Mouse (Mus musculus) midbrain, postnatal 0 days (tissue): ENCODE data around the gene Kpna3. TPM values are rescaled to one million over a fixed set of nuclear protein-coding genes. Genes with fewer than 3 reads are reported as not detected.
A peak's percentile ranks its signal among the peaks of the same experiment; 100 is the strongest.

Experiments
- ATAC-seq: fragments of 200-750 bp; cut with Nextera tagmentation; 2 replicates; pipeline ENCODE4 v1.8.0; 2017; ENCODE audit warnings: moderate number of reproducible peaks, mild to moderate bottlenecking, moderate TSS enrichment, moderate library complexity; ENCODE audit not compliant: low FRiP score
- DNase-seq: peaks from one replicate; pipeline ENCODE4 v3.0.0-alpha.2; 2015; ENCODE audit warnings: low spot score
- H3K27ac ChIP-seq: fragments of 300-500 bp; sonication (generic); 2 replicates; pipeline ENCODE4 v1.5.1; 2014; ENCODE audit warnings: low read depth, mild to moderate bottlenecking, low read length, mixed read lengths
- H3K27me3 ChIP-seq: fragments of 300-500 bp; sonication (generic); 2 replicates; pipeline ENCODE4 v1.6.1; 2014; ENCODE audit warnings: low read length, control low read depth, mixed read lengths; ENCODE audit not compliant: insufficient read depth
- H3K36me3 ChIP-seq: fragments of 300-500 bp; sonication (generic); 2 replicates; pipeline ENCODE4 v1.6.1; 2014; ENCODE audit warnings: low read length, control low read depth, mixed read lengths; ENCODE audit not compliant: insufficient read depth
- H3K4me1 ChIP-seq: fragments of 300-500 bp; sonication (generic); 2 replicates; pipeline ENCODE4 v1.6.1; 2014; ENCODE audit warnings: mild to moderate bottlenecking, control low read depth, antibody characterized with exemption, low read length, mixed read lengths; ENCODE audit not compliant: insufficient read depth
- H3K4me2 ChIP-seq: fragments of 300-500 bp; sonication (generic); 2 replicates; pipeline ENCODE4 v1.6.1; 2014; ENCODE audit warnings: low read depth, mild to moderate bottlenecking, low read length, mixed read lengths; ENCODE audit not compliant: poor library complexity, severe bottlenecking
- H3K4me3 ChIP-seq: fragments of 300-500 bp; sonication (generic); 2 replicates; pipeline ENCODE4 v1.5.1; 2014; ENCODE audit warnings: low read depth, mild to moderate bottlenecking, low read length, moderate library complexity
- H3K9ac ChIP-seq: fragments of 300-500 bp; sonication (generic); replicated peaks from 2 replicates; pipeline ENCODE4 v1.6.1; 2014; ENCODE audit warnings: mild to moderate bottlenecking, low read length, moderate library complexity, mixed read lengths; ENCODE audit not compliant: poor library complexity, severe bottlenecking
- H3K9me3 ChIP-seq: fragments of 300-500 bp; sonication (generic); 2 replicates; pipeline ENCODE4 v1.6.1; 2016; ENCODE audit warnings: low read length, control low read depth
- CTCF ChIP-seq: IDR thresholded peaks from 2 replicates; pipeline ENCODE4 v1.5.1; 2016; ENCODE audit warnings: antibody characterized with exemption, mild to moderate bottlenecking
- WGBS: fragments of 180-500 bp; shearing (Covaris S2); extraction: QIAGEN DNeasy Blood & Tissue Kit; methylation state at CpG from one replicate; pipeline ENCODE4 v1.1.7; 2014; 5-methylcytosine and 5-hydroxymethylcytosine counted together
- polyA plus RNA-seq: library from polyadenylated mRNA; unstranded; fragments of >200 nt; fragmentation: Nextera tagmentation; extraction: Ambion mirVana; gene quantifications from 2 replicates; pipeline ENCODE4 v1.2.1, GENCODE M21; 2015
- total RNA-seq: library from RNA; depleted of rRNA; stranded (reverse); fragments of >200 nt; gene quantifications from 2 replicates; pipeline ENCODE4 v1.2.3, GENCODE M21; 2014

Kpna3 gene
- total and polyA plus RNA-seq, 2 experiments from 2014 or later, result 34.4 to 56.7 TPM

DNA sequence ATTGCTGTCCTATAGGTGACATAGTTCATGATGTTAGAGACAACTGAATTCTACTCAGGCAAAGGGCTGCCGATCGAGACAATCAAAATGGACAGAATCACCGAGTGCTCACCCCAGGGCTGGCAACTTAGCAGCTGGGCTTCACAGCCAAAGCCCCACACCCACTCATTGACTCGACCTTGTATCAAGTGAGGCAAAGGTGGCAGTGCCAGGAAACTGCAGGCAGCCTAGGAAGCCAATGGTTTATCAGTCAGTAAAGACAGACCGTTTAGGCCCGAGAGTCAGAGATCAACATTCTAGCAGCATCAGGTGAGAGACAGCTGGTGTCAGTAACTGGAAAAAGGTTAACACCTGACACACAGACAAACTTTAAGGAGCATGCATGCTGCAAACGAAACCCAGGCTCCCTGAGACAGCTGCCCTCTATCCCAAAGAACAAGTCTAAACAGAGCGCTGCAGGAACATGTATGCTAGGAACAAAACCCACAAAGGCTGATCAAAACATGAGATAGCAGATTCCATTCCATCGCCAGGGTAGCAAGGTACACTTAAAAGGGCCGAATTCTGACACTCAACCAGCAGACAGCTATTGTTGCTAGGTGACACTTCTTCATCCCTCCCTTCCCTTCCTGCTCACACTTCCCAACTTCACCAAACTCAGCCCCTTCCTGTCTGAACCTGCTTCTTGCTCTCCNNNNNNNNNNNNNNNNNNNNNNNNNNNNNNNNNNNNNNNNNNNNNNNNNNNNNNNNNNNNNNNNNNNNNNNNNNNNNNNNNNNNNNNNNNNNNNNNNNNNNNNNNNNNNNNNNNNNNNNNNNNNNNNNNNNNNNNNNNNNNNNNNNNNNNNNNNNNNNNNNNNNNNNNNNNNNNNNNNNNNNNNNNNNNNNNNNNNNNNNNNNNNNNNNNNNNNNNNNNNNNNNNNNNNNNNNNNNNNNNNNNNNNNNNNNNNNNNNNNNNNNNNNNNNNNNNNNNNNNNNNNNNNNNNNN lies 85.1 kb downstream of the Kpna3 start:
- Histone ChIP-seq H3K36me3 (no peaks in the 10 kb centered on the region), H3K9me3 (no peaks in the 10 kb centered on the region), H3K9ac (no peak overlapping the region), H3K4me2 (no peak overlapping the region), H3K27me3 (no peaks in the 10 kb centered on the region), H3K4me3 (no peak overlapping the region), H3K27ac (no peak overlapping the region), H3K4me1 (peaks cover 2% of the 10 kb centered on the region; the same call in 1 of the 2 replicates)
- no peak for ATAC-seq
- no peak for TF ChIP-seq CTCF
- WGBS, result 70% methylated on average over 10 of the region's 10 CpGs
- DNase-seq, result no peak

DNA sequence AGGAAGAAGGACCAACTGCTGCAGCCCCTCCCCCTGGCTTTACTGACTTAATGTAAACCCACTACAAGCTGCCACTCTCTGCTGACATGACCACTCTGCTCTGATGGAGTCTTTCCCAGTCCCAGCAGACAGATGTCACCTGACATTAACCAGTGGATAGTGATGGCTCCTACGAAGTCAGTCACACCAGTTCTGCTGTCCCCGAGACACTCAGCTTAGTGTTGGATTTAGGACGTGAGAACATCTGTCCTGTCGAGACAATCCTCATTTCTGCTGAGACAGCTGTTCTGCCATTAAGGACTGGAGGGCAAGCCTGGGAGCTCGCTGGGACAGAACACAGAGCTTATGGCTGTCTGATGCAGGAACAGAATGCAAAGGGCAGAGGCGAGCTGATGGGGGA lies 88.9 kb downstream of the Kpna3 start:
- Histone ChIP-seq H3K9me3 (no peaks in the 10 kb centered on the region), H3K4me1 (peaks cover 2% of the 10 kb centered on the region; the same call in 1 of the 2 replicates), H3K4me3 (no peak overlapping the region), H3K36me3 (no peaks in the 10 kb centered on the region), H3K27me3 (no peaks in the 10 kb centered on the region), H3K9ac (no peak overlapping the region), H3K4me2 (no peak overlapping the region), H3K27ac (no peak overlapping the region)
- 62% methylated on average over 6 of the region's 6 CpGs for WGBS
- ATAC-seq, result no peak
- no peak for TF ChIP-seq CTCF
- DNase-seq, result no peak

DNA sequence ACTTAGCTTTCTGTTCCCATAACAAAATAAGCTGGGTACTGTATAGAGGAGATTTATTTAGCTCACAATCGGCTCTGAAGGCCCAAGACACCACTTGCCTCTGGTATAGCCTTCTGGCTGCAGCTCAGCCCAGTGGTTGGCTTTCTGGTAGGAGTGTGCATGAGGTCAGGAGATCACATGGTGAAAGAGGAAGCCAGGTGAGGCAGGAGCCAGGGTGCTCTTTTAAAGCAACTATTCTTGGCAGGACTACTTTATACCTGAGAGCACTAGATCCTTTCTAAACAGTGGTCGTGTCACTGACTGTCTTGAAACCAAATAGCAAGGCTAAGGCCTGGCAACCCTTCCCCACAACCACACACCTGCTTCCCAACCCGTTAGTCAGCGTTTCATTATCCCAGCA lies 89.8 kb downstream of the Kpna3 start:
- no peak for DNase-seq
- Histone ChIP-seq H3K4me3 (no peak overlapping the region), H3K4me2 (no peak overlapping the region), H3K27me3 (no peaks in the 10 kb centered on the region), H3K27ac (no peak overlapping the region), H3K9me3 (no peaks in the 10 kb centered on the region), H3K36me3 (no peaks in the 10 kb centered on the region), H3K4me1 (peaks cover 1% of the 10 kb centered on the region; the same call in 1 of the 2 replicates), H3K9ac (no peak overlapping the region)
- WGBS, result 92% methylated on average over 4 of the region's 4 CpGs
- no peak for TF ChIP-seq CTCF
- ATAC-seq, result no peak

DNA sequence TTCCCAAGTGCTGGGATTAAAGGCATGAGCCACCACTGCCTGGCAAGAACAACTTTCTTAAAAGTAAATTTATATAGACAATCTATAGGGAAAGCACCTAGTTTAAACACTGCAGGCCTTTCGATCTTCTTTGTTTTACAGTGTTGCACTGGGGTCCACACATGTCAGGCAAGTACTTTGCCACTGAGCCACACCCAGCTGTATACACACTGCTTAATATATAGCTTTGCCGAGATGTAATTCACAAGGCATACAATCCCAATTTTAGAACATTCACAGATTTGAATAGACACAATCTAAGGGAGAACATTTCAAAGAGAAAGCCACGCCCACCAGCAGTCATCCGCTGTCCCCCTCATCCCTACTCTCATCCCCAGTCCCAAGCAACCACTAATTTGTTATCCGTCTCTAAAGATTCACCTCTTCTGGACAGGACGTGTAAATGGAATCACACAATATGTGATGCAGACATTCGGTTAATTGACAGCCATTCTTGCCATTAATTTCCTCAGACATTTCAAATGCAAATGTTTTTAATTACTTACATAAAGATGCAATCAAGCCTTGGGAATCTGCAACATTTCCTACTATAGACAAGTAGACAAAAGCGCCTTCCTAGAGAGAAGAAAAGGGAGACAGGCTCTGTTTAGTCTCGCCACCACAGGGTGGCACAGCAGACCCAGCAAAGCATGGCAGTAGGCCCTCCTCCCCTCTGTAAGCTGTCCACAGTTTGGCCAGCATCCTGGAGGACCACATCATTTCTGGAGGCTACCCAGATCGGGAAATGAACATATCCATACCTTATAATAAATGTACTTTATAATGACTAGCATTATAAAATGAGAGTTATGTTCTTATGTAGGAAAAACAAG lies 92.6 kb downstream of the Kpna3 start:
- 68% methylated on average over 10 of the region's 10 CpGs for WGBS
- H3K9me3 ChIP-seq, result no peaks in the 10 kb centered on the region
- TF ChIP-seq CTCF, result peak; percentile 75

DNA sequence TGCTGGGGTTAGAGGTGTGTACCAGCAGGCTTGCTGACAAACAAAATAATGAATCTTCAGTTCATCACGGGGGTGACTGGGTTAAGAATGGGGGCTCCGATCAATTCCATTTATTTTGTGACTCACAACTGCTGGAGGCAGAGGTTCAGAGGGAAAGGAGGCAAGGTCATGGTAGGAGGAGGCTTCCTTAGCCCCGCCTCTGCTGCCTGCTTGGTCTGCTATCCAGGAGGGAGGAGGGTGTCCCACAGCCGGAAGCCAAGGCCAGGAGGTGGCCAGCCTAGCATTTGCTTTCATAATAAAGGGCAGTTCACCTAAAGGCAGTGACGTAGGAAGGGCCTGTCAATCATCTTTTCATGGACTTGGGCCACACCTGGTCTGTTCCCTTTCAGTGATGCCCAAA lies 95.1 kb downstream of the Kpna3 start:
- no peak overlapping the region for H3K9ac ChIP-seq
- no peaks in the 10 kb centered on the region for H3K4me1 ChIP-seq
- no peak for TF ChIP-seq CTCF
- no peak for DNase-seq
- H3K36me3 ChIP-seq, result no peaks in the 10 kb centered on the region
- no peak overlapping the region for H3K4me3 ChIP-seq
- H3K4me2 ChIP-seq, result no peak overlapping the region
- ATAC-seq, result no peak
- WGBS, result 80% methylated on average over 5 of the region's 5 CpGs
- H3K27ac ChIP-seq, result no peak overlapping the region
- H3K27me3 ChIP-seq, result no peaks in the 10 kb centered on the region
- no peaks in the 10 kb centered on the region for H3K9me3 ChIP-seq

More for the DNA sequence above, 92.6 kb downstream of the Kpna3 start:
- Histone ChIP-seq H3K9ac (no peak overlapping the region), H3K4me3 (no peak overlapping the region), H3K4me2 (no peak overlapping the region), H3K27ac (no peak overlapping the region), H3K27me3 (no peaks in the 10 kb centered on the region), H3K36me3 (no peaks in the 10 kb centered on the region), H3K4me1 (no peaks in the 10 kb centered on the region)
- ATAC-seq (no peak), DNase-seq (peak; percentile 76)
